Mouse (Mus musculus): ENCODE data around the gene Dhx36.

DNA sequence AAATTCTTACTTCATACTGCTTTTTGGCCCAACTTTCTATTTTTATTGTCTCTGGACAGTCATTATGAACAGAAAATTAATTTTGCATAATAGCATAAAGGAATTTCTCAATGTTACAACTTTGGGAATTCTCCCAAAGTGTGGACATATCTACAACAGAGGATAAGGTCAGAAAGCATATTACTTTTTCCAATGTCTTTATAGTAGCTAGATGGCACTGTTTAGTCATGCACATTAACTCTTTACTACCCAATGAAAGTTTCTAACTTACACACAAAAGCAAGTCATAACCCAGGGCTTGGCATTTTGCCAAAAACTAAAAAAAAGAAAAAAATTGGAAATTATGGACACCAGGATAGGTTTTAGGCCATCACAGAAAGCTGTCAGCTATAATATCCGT lies 36.6 kb downstream of the Dhx36 start:
- TF ChIP-seq CTCF (IDR thresholded peaks at IDR 0.05; ENCODE audit: low read depth), result no peak
- TF ChIP-seq EP300 (IDR thresholded peaks at IDR 0.05; ENCODE audit: low read depth), result no peak
